Mouse (Mus musculus) ovary, adult 18-20 months (tissue): ENCODE data around the gene Olfr830.
"Not testable (repeated sequence)": the region's sequence is repeated elsewhere in the genome, so short reads cannot be mapped to it uniquely, and the experiment has no call there.

Source experiments
- DNase-seq: peaks from one replicate; pipeline ENCODE4 v3.0.0; 2022; ENCODE audit warnings: low spot score, mixed read lengths

The Olfr830 gene

GRCm38 (mm10) chr9:18874393-18874792 lies at the start of gene Olfr830:
TSS of gene Olfr830 (plus strand) at chr9:18874693.
- DNase-seq: no peak

- no peak for DNase-seq
Measured at GRCm38 (mm10) chr9:18854633-18855032, 19.9 kb upstream of the Olfr830 start, which contains the start of gene Olfr829. TSS of gene Olfr829 (plus strand) at chr9:18854933.

GRCm38 (mm10) chr9:18907699-18908098 lies 33.2 kb downstream of the Olfr830 start:
- not testable (repeated sequence) for DNase-seq

- DNase-seq: not testable (repeated sequence)
Measured at GRCm38 (mm10) chr9:18927921-18928320, 53.4 kb downstream of the Olfr830 start.
